In genomic region chr10:44997184-44997905, GRCm38 (mm10) we compare ENCODE assay signal across 8 mouse cellular contexts.
DNase-seq lines count a peak whose midpoint lies in the region.

No protein-coding gene starts in this region.

- H3K36me3 ChIP-seq in heart, embryonic 10.5 days, result no peaks in the 10 kb centered on the region

- peak overlapping the region; percentile 49 for H3K4me3 ChIP-seq in heart, embryonic 10.5 days

- peaks cover 6% of the 10 kb centered on the region; the same call in 1 of the 2 replicates for H3K27me3 ChIP-seq in heart, embryonic 10.5 days (ENCODE audit: insufficient read depth, poor library complexity, severe bottlenecking)

- no peaks in the 10 kb centered on the region for H3K9me3 ChIP-seq in heart, embryonic 10.5 days

- peak; percentile 72 for DNase-seq in embryo, embryonic 9.5 days (ENCODE audit: extremely low spot score)
- DNase-seq in heart, embryonic 10.5 days (ENCODE audit: low spot score), result no peak
- DNase-seq in kidney, adult 9 months, result peak; percentile 67
- DNase-seq in lung, postnatal 14 days, result peak; percentile 42
- DNase-seq in left cerebral cortex, postnatal 4 days, result no peak
- no peak for DNase-seq in thymus, postnatal 10 days (ENCODE audit: low spot score in 2 of 2)
- DNase-seq in spleen, postnatal 10 days (ENCODE audit: low spot score in 2 of 2), result no peak
- no peak for DNase-seq in frontal cortex, postnatal 36 days (ENCODE audit: low spot score in 2 of 2)

- 17% methylated on average over 13 of the region's 14 CpGs for WGBS in heart, embryonic 10.5 days

- intact Hi-C loops in left cerebral cortex, postnatal 4 days (cut with DNase I), result loop anchor here (10.0 kb wide), 1 partner anchor 473 kb away; the partner anchor contains the start of gene Prdm1

- peak overlapping the region; percentile 76 for H3K27ac ChIP-seq in heart, embryonic 10.5 days

- peaks cover 14% of the 10 kb centered on the region for H3K4me1 ChIP-seq in heart, embryonic 10.5 days

Comparison
In these comparisons a context has a peak if more than half of its experiments do, and no peak if none do; other contexts are left out.
1. DNase-seq: peak in embryo, embryonic 9.5 days (single experiment), kidney, adult 9 months (single experiment) and lung, postnatal 14 days (single experiment); none in heart, embryonic 10.5 days (single experiment), left cerebral cortex, postnatal 4 days (single experiment), thymus, postnatal 10 days (0 of 2), spleen, postnatal 10 days (0 of 2) and frontal cortex, postnatal 36 days (0 of 2).